Mouse (Mus musculus) brain, embryonic 14.5 days (tissue): ENCODE measurements around the gene AI464131. TPM values are rescaled to one million over a fixed set of nuclear protein-coding genes. Genes with fewer than 3 reads are reported as not detected.

Experiments used
- DNase-seq: peaks from one replicate; pipeline ENCODE4 v3.0.0-alpha.2; 2011; ENCODE audit warnings: low read depth
- CTCF ChIP-seq: fragments of 200-500 bp; IDR thresholded peaks from 2 replicates; pipeline ENCODE4 v1.5.1; 2012; ENCODE audit warnings: inconsistent platforms, mild to moderate bottlenecking, moderate library complexity, borderline replicate concordance; ENCODE audit not compliant: insufficient read depth, insufficient read length; ENCODE audit errors: extremely low read depth
- POLR2A ChIP-seq: fragments of 200-500 bp; IDR thresholded peaks from 2 replicates; pipeline ENCODE4 v1.6.1; 2012; ENCODE audit warnings: mild to moderate bottlenecking, inconsistent platforms, borderline replicate concordance; ENCODE audit not compliant: poor library complexity, insufficient read depth, insufficient read length, severe bottlenecking; ENCODE audit errors: extremely low read depth
- polyA plus RNA-seq: library from polyadenylated mRNA; depleted of rRNA; stranded (reverse); fragments of >200 nt; gene quantifications from 2 replicates; pipeline ENCODE4 v1.2.3, GENCODE M21; 2012

The AI464131 gene
- polyA plus RNA-seq, 1 experiment: 8.3 TPM

DNA sequence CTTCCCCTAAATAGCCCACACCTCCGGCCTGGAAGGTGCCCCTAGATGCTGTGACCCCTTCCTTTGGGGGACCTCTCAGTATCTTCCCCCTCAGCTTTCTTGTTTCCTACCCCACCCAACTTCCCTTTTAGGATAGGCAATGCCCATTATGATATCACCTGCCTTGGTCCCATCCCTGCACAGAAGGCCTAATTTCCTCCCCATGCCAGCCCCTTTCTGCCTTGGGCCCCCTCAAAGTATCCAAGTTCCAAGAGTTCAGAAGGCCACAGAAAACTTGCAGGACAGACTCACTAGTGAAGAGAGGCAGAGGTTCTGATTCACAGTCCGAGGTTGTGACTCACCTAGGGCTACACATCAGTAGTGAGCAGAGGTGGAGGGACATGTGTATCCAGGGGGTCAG lies 14.4 kb upstream of the AI464131 start, which contains the start of gene 1110017D15Rik:
Gene 1110017D15Rik, minus strand, starts transcription at position 101 of the 400 bp plus-strand sequence.
- TF ChIP-seq POLR2A (no peak), CTCF (no peak)
- DNase-seq: no peak

DNA sequence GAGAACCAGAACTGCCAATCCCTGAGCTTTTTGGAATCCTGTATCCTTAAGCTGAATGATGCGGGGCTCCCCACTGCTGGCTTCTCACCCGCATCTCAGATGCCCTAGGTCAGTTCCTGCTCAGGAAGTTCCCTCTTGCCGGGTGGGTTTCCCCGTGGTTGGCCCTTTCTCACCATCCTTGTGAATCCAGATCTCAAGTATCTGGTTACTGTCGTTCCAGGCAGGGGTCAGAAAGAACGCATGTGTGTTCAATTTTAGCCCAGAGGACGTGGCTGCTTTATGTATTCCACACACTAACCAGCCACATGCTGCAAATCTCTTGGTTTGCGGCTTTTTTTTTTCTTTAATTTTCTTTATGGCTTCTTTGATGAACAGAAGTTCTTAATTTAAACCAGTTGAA lies 10.8 kb upstream of the AI464131 start:
- DNase-seq: no peak
- TF ChIP-seq CTCF: no peak
- no peak for TF ChIP-seq POLR2A

GRCm38 (mm10) chr4:41513309-41513708 lies 10.4 kb upstream of the AI464131 start:
- TF ChIP-seq POLR2A (no peak), CTCF (no peak)
- peak; percentile 74 for DNase-seq

DNA sequence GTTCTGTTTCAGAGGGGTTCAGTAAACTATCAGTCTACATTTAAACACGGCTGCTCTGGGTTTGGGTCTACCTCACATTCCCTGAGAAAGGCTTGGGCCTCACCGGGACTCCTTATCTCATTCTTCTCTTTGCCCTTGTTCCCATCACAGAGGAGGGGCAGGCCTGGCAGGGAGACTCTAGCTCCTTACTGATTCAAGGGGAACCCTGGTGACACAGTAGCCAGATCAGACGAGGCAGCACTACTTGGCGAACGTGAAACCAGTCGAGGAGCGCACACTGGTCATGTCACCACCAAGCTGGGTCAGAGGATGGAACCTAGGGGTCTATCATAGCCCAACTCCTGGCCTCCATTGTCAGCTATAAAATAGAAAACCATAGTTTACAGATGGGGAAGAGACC lies 5.1 kb upstream of the AI464131 start:
- no peak for DNase-seq

DNA sequence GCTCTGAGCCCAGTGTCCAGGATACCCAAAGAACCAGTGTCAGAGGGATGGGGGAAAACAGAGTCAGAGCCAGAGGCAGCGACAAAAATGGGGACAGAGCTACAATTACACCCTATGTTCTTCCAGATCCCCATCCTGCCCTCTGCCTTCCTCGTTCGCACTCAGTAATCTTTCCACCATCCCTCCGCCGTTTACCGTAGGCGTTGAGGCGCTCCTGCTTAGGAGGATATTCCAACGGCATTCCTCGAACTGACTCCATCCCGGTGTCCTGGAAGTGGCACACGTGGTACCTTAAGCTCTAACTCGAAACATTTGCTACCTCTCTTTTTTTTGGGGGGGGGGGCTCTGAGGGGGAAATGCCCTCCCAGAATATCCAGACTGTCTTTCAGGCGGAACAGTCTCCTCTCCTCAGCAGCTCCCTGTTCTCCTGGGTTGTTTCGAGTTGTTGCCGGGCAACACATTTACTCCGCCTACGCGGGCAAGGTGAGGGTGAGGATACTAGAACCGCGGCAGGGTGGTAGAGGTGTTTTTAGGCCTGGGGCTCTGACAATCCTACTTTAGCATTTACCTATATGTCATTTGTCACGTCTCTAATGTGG lies 4.5 kb upstream of the AI464131 start:
- TF ChIP-seq POLR2A (no peak), CTCF (no peak)
- peak; percentile 69 for DNase-seq

More for the DNA sequence above, 5.1 kb upstream of the AI464131 start:
- TF ChIP-seq POLR2A (no peak), CTCF (no peak)

GRCm38 (mm10) chr4:41506906-41507305 lies 4.0 kb upstream of the AI464131 start:
- peak; percentile 95 for DNase-seq
- TF ChIP-seq CTCF (no peak), POLR2A (peak; percentile 74; the same call in 1 of the 2 replicates)

DNA sequence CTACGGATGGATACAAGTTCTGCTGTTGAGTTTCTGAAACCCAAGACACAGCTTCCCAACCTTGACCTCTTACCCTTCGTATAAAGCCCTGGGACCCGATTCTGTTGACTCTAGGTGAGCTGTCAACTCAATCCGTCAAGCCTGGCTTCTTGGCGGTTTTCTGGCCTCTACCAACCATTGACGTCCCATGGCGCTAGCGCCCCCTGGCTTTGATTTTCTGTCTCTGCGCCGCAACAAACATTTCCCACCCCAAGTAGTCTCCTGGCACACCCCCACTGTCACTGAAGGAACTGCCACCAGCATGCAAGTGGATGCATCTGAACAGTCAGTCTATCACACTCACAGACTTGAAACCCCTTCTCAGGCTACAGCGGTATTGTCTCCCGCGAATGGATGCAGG lies 3.3 kb upstream of the AI464131 start:
- TF ChIP-seq POLR2A (no peak), CTCF (peak; percentile 38; the same call in 1 of the 2 replicates)
- DNase-seq: peak; percentile 59

- no peak for DNase-seq
- TF ChIP-seq POLR2A (no peak), CTCF (peak; percentile 15; the same call in 1 of the 2 replicates)
These were observed 2.3 kb upstream of the AI464131 start for GRCm38 (mm10) chr4:41505131-41505551.

GRCm38 (mm10) chr4:41504325-41504724 lies 1.4 kb upstream of the AI464131 start:
- TF ChIP-seq CTCF (no peak), POLR2A (no peak)
- DNase-seq: no peak

GRCm38 (mm10) chr4:41502171-41502940 lies 520 bp downstream of the AI464131 start:
- DNase-seq: peak; percentile 82
- no peak for TF ChIP-seq POLR2A

GRCm38 (mm10) chr4:41500787-41501186 lies 2.1 kb downstream of the AI464131 start:
- TF ChIP-seq CTCF (no peak), POLR2A (no peak)
- no peak for DNase-seq
